Mouse (Mus musculus): Measurements from ENCODE around the gene Card14. TPM values are rescaled to one million over a fixed set of nuclear protein-coding genes. Genes with fewer than 3 reads are reported as not detected.
"Not testable (repeated sequence)": the region's sequence is repeated elsewhere in the genome, so short reads cannot be mapped to it uniquely, and the experiment has no call there.

Card14 gene
- polyA plus RNA-seq, 1 experiment = not detected

DNA sequence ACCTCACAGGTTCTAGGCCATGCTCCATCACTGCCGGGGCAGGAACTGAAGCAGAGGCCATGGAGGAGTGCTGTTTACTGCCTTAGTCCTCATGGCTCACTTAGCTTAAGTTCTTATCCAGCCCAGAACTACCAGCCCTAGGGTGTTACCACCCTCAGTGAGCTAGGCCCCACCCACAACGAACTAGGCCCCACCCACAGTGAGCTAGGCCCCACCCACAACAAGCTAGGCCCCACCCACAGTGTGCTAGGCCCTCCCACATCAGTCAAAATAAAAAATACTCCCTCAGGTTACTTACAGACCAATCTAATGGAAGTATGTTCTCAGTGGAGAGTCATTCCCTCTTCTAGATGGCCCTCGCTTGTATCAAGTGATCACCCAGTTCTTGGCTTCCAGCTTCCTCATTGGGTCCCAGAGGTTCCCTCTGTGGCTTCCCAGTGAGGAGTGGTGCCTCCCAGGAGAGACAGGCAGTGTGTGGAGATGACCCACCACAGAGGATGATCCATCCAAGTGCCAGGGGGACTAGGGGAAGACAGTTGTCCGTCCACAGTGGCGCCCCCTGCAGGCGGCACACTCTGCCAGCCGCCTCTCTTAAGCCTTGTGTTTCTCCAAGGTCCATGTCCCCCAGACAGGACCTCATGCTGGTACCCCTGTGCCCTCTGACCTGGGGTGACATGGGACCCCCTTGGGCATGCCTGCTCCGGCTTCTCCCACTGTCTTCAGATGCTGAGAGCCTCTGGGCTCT lies 34.2 kb upstream of the Card14 start:
- H3K36me3 ChIP-seq (replicated peaks; ENCODE audit: low read length) = peaks cover 82% of the 10 kb centered on the region
- TF ChIP-seq GATA1 (IDR thresholded peaks at IDR 0.05; ENCODE audit: borderline replicate concordance, low read length) (no peak), FLI1 (IDR thresholded peaks at IDR 0.05; ENCODE audit: low read length) (no peak)
- no peaks in the 10 kb centered on the region for H3K9me3 ChIP-seq
- H3K27me3 ChIP-seq (replicated peaks) = no peaks in the 10 kb centered on the region
- H3K4me1 ChIP-seq = peaks cover 19% of the 10 kb centered on the region
- H3K4me3 ChIP-seq (replicated peaks) = no peak overlapping the region

DNA sequence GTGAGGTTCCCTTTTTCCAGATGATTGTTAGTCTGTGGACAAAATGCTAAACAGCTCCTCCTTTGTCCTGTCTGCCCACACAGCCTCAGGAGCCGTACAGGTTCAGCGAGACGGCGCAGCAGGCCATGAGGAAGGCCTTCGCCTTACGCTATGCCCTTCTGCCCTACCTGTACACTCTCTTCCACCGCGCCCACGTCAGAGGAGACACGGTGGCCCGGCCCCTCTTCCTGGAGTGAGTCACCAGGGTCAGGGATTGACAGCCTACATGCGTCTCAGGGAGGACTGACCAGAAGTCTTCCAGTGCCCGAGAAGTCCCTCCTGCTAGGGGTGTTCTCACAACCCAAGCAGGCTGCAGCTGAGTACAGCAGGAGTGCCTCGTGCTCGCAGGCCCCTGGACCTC lies 26.5 kb upstream of the Card14 start:
- Histone ChIP-seq H3K4me1 (peaks cover 3% of the 10 kb centered on the region; the same call in 1 of the 2 replicates), H3K36me3 (replicated peaks; ENCODE audit: low read length) (peaks cover 93% of the 10 kb centered on the region), H3K9me3 (no peaks in the 10 kb centered on the region), H3K4me3 (replicated peaks) (no peak overlapping the region), H3K27me3 (replicated peaks) (peaks cover 2% of the 10 kb centered on the region)
- TF ChIP-seq GATA1 (IDR thresholded peaks at IDR 0.05; ENCODE audit: borderline replicate concordance, low read length) (no peak), FLI1 (IDR thresholded peaks at IDR 0.05; ENCODE audit: low read length) (no peak)

DNA sequence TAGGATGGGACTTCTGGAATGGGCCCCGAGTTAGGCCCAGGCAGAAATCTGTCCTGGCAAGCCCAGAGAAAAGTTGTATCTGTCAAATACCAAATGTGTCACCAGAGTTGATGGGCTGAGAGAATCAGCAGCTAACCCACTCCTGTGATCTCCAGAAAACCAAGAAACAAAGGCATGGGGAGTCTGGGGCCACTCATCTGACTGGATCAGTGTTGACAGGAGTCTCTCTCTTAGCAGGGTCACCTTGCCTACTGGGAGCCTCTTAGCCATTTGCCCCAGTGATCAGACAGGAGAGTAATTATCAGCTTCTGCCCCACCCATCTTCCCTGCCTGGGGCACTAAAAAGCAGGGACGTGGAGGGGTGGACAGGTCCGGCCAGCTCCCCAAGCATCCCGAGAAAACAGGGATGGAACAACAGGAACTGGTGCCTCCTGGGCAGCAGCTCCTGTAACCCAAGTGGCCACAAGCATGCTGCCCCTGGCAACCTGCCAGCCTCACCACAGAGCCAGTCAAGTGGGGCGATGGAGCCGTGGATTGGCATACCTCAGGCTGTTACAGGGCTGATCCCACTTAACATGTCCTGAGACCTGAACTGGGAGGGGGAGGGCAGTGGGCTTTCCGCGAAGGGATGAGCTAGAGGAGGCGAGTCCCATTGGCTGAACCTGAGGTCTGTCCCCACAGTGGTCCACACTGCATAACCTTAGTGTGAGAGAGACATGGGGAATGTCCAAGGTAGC lies 21.6 kb upstream of the Card14 start:
- TF ChIP-seq FLI1 (IDR thresholded peaks at IDR 0.05; ENCODE audit: low read length) (no peak), GATA1 (IDR thresholded peaks at IDR 0.05; ENCODE audit: borderline replicate concordance, low read length) (no peak)
- H3K4me1 ChIP-seq = peaks cover 2% of the 10 kb centered on the region; the same call in 1 of the 2 replicates
- H3K36me3 ChIP-seq (replicated peaks; ENCODE audit: low read length) = peaks cover 95% of the 10 kb centered on the region
- H3K4me3 ChIP-seq (replicated peaks) = no peak overlapping the region
- H3K27me3 ChIP-seq (replicated peaks) = peaks cover 2% of the 10 kb centered on the region
- H3K9me3 ChIP-seq = no peaks in the 10 kb centered on the region

DNA sequence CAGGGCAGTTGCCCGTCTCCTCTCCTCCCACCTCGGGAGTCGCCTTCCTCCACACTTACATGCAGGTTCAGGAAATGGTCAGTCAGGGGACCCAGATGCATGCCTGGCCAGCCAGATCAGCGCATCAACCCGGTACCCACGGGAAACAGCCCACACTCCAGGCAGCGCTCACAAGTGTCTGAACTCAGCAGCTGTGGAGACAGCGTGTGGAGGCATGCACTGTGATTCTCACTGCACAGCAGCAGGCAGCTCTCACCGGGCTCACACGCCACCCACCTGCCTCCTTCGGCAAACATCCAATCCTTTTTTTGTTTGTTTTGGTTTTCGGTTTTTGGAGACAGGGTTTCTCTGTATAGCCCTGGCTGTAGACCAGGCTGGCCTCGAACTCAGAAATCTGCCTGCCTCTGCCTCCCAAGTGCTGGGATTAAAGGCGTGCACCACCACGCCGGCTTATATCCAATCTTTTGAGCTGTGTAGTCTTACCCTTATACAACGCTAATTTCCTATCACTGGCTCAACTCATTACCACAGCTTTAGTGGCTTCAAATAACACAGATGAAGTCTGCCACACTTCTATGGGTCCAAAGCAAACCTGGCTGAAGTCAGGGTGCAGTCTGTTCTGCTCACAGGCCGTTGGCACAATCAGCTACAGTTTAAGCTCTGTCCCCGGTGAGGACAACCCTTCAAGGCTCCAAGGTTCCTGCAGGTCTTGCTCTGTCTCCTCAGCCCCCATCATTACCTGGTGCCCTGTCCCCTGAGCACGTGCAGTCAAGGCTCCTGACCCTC lies 20.2 kb upstream of the Card14 start:
- no peak for TF ChIP-seq FLI1 (IDR thresholded peaks at IDR 0.05; ENCODE audit: low read length)
- no peak for TF ChIP-seq GATA1 (IDR thresholded peaks at IDR 0.05; ENCODE audit: borderline replicate concordance, low read length)
- peaks cover 95% of the 10 kb centered on the region for H3K36me3 ChIP-seq (replicated peaks; ENCODE audit: low read length)
- H3K9me3 ChIP-seq = no peaks in the 10 kb centered on the region
- H3K27me3 ChIP-seq (replicated peaks) = no peaks in the 10 kb centered on the region
- H3K4me3 ChIP-seq (replicated peaks) = peak overlapping the region; percentile 18
- no peaks in the 10 kb centered on the region for H3K4me1 ChIP-seq

DNA sequence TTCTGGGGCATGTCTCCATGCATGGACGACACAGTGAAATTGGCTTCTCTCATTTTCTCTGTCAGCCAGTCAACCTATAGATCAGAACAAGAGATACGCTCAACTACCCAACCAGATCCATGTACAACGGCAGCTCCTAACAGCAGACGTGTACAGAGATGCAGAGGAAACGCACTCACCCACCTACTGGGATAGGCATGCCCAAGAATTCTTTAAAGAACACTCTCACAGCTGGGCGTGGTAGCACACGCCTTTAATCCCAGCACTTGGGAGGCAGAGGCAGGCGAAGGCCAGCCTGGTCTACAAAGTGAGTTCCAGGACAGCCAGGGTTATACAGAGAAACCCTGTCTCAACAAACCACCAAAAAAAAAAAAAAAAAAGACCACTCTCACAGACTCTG lies 14.7 kb upstream of the Card14 start:
- not testable (repeated sequence) for H3K4me3 ChIP-seq (replicated peaks); H3K9me3 ChIP-seq; H3K27me3 ChIP-seq (replicated peaks); H3K4me1 ChIP-seq
- peaks cover 97% of the 10 kb centered on the region for H3K36me3 ChIP-seq (replicated peaks; ENCODE audit: low read length)

DNA sequence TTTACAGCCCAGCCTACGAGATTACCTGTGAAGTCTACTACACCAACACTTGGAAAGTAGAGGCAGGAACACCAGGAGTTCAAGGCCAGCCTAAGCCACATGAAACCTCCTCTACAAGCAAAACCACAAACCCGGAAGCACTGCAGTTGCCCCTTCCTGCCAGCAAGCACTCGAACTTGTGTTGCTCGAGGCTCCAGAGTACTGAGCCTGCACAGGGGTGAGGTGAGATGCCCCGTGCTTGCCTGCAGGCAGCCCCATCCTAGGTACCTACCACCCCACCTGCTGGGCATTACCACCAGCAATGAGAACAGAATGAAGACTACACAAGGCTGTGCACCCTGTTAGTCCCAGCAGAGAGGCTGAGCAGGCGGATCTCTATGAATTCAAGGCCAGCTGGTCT lies 9.6 kb upstream of the Card14 start:
- TF ChIP-seq GATA1 (IDR thresholded peaks at IDR 0.05; ENCODE audit: borderline replicate concordance, low read length) (no peak), FLI1 (IDR thresholded peaks at IDR 0.05; ENCODE audit: low read length) (no peak)
- Histone ChIP-seq H3K27me3 (replicated peaks) (peaks cover 11% of the 10 kb centered on the region), H3K36me3 (replicated peaks; ENCODE audit: low read length) (peaks cover 52% of the 10 kb centered on the region), H3K4me3 (replicated peaks) (peak overlapping the region; percentile 99), H3K9me3 (no peaks in the 10 kb centered on the region), H3K4me1 (peaks cover 25% of the 10 kb centered on the region)

DNA sequence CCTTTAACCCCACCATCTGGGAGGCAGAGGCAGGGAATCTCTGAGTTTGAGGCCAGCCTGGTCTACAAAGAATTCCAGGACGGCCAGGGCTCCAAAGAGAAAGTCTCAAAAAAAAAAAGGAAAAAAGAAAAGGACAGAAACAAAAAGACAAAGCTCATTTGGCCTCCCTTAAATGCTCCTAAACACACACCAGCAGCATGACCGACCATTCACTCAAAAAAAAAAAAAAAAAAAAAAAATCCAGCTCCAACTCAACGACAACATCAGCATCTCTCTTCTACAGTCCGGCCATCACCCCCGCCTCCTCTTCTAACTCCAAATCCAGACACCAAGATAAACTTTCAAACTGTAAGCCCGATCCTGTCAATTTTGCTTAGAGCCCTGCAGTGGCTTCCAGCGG lies 8.7 kb upstream of the Card14 start:
- no peaks in the 10 kb centered on the region for H3K9me3 ChIP-seq
- H3K4me1 ChIP-seq = peaks cover 25% of the 10 kb centered on the region
- peaks cover 21% of the 10 kb centered on the region for H3K27me3 ChIP-seq (replicated peaks)
- H3K4me3 ChIP-seq (replicated peaks) = peak overlapping the region; percentile 99
- TF ChIP-seq GATA1 (IDR thresholded peaks at IDR 0.05; ENCODE audit: borderline replicate concordance, low read length) = no peak
- TF ChIP-seq FLI1 (IDR thresholded peaks at IDR 0.05; ENCODE audit: low read length) = no peak
- H3K36me3 ChIP-seq (replicated peaks; ENCODE audit: low read length) = peaks cover 43% of the 10 kb centered on the region

DNA sequence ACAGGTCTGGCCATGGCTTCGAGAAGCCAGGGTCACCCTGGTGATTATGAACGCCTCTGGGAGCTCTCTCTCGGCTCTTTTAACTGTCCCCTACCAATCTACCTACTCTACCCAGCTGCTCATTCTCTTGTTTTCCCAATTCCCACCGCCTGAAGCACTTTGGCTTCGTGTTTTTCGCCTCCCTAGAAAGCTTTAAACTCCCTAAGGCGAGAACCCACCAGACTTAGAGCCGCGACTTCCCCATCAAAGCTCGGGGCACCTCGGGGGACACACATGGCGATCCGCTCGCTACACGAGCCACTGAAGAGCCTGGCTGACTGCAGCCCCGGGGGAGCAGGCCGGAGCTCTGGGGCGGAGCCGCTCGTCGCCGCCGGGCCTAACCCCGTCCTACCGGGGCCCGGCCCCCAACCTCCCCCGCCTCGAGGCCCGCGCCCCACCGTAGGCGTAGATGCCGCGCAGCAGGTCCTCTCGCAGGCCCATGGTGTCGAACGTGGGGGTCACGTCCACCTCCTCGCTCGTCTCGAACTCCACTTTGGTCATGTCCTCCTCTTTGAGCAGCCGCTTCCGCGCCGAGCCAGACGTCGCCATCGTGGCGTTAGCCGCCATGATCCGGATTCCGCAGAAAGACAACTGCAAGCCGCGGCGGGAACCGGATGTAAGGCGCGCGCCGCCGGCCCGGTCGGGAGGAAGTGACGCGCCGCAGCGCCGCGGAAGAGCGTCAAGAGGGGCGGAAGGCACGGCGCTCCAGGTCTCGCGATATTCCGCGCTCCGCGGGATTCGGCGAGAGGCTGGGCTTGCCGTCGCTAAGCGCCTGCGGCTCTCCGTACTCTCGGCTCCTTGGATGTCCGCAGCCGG lies 8.0 kb upstream of the Card14 start, which contains the start of gene Eif4a3:
Eif4a3 (minus strand) TSS at position 699 of the 855 bp plus-strand sequence.
- Histone ChIP-seq H3K4me3 (replicated peaks) (peak within 1 kb of the TSS; percentile 99), H3K9me3 (no peaks in the 10 kb centered on the region), H3K36me3 (replicated peaks; ENCODE audit: low read length) (peaks cover 36% of the 10 kb centered on the region), H3K27me3 (replicated peaks) (peaks cover 28% of the 10 kb centered on the region), H3K4me1 (peaks cover 25% of the 10 kb centered on the region)
- TF ChIP-seq FLI1 (IDR thresholded peaks at IDR 0.05; ENCODE audit: low read length) (peak; percentile 85; the same call in 1 of the 2 replicates), GATA1 (IDR thresholded peaks at IDR 0.05; ENCODE audit: borderline replicate concordance, low read length) (no peak)
